Mouse (Mus musculus) kidney, adult 2 months (tissue): ENCODE data around the gene Selenoh. TPM values are rescaled to one million over a fixed set of nuclear protein-coding genes. Genes with fewer than 3 reads are reported as not detected.

Source experiments
- DNase-seq: peaks from one replicate; pipeline ENCODE4 v3.0.0; 2021
- H3K27ac ChIP-seq: fragments of 200-500 bp; 2 replicates; pipeline ENCODE4 v1.5.1; 2012; ENCODE audit warnings: low read depth, low read length, control low read depth, inconsistent platforms; ENCODE audit not compliant: insufficient read depth
- H3K27me3 ChIP-seq: fragments of 200-500 bp; replicated peaks from 2 replicates; pipeline ENCODE4 v1.6.1; 2012; ENCODE audit warnings: mild to moderate bottlenecking, moderate library complexity, low read length, inconsistent platforms; ENCODE audit not compliant: control insufficient read depth, insufficient read depth
- H3K36me3 ChIP-seq: fragments of 200-500 bp; 2 replicates; pipeline ENCODE4 v1.6.1; 2012; ENCODE audit warnings: mild to moderate bottlenecking, moderate library complexity, low read length, inconsistent platforms; ENCODE audit not compliant: control insufficient read depth, insufficient read depth
- H3K4me1 ChIP-seq: fragments of 200-500 bp; 2 replicates; pipeline ENCODE4 v1.6.1; 2011; ENCODE audit warnings: low read length; ENCODE audit not compliant: control insufficient read depth, insufficient read depth
- H3K4me3 ChIP-seq: fragments of 200-500 bp; 2 replicates; pipeline ENCODE4 v1.5.1; 2011; ENCODE audit warnings: mild to moderate bottlenecking, low read depth, low read length, control low read depth; ENCODE audit not compliant: insufficient read depth
- CTCF ChIP-seq: fragments of 200-500 bp; conservative IDR thresholded peaks from 2 replicates; pipeline ENCODE4 v1.5.1; 2011; ENCODE audit warnings: low read depth, mild to moderate bottlenecking, control low read depth, low read length, moderate library complexity, mixed read lengths; ENCODE audit not compliant: insufficient read depth, insufficient read length
- POLR2A ChIP-seq: fragments of 200-500 bp; IDR thresholded peaks from one replicate; pipeline ENCODE4 v1.6.1; 2011; ENCODE audit warnings: low read depth, low read length, control low read depth
- WGBS: fragments of 180-500 bp; shearing (Covaris S2); methylation state at CpG from one replicate; pipeline ENCODE4 v1.1.7; 2018; 5-methylcytosine and 5-hydroxymethylcytosine counted together
- polyA plus RNA-seq: library from polyadenylated mRNA; depleted of rRNA; stranded (reverse); fragments of >200 nt; gene quantifications from 2 replicates; pipeline ENCODE4 v1.2.3, GENCODE M21; 2012; rRNA removed

The Selenoh gene
- polyA plus RNA-seq, 1 experiment: 29.6 TPM

GRCm38 (mm10) chr2:84632001-84632400 lies 38.6 kb downstream of the Selenoh start:
- TF ChIP-seq POLR2A (no peak), CTCF (no peak)
- no peak for DNase-seq
- peak overlapping the region; percentile 98 for H3K27ac ChIP-seq
- no peak overlapping the region for H3K4me3 ChIP-seq
- H3K36me3 ChIP-seq: no peaks in the 10 kb centered on the region; the same call in 1 of the 2 replicates
- no peaks in the 10 kb centered on the region for H3K27me3 ChIP-seq
- 91% methylated on average over 1 of the region's 1 CpGs for WGBS
- H3K4me1 ChIP-seq: peaks cover 55% of the 10 kb centered on the region

DNA sequence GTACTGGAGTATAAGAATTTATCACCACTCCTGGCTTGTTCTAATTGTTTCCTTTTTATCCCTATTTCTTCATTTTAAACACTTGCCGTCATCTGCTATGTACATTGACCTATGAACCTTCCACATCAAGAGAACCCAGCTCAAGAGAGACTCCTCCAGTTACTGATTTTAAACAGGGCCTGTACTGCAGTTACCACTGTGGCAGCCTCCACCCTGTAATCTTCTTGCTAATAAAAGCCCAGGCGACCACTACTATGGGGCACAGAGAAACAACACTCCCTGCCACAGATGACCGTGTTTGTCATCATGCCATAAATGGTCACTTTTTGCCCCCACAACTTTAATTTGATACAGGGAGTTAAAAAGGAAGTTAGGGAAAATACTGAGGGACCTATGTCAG lies 43.5 kb downstream of the Selenoh start:
- peak overlapping the region; percentile 60 for H3K27ac ChIP-seq
- H3K27me3 ChIP-seq: no peaks in the 10 kb centered on the region
- no peak overlapping the region for H3K4me3 ChIP-seq
- no peak for TF ChIP-seq CTCF
- TF ChIP-seq POLR2A: no peak
- 25% methylated on average over 3 of the region's 3 CpGs for WGBS
- peaks cover 38% of the 10 kb centered on the region for H3K4me1 ChIP-seq
- H3K36me3 ChIP-seq: no peaks in the 10 kb centered on the region; the same call in 1 of the 2 replicates
- no peak for DNase-seq

DNA sequence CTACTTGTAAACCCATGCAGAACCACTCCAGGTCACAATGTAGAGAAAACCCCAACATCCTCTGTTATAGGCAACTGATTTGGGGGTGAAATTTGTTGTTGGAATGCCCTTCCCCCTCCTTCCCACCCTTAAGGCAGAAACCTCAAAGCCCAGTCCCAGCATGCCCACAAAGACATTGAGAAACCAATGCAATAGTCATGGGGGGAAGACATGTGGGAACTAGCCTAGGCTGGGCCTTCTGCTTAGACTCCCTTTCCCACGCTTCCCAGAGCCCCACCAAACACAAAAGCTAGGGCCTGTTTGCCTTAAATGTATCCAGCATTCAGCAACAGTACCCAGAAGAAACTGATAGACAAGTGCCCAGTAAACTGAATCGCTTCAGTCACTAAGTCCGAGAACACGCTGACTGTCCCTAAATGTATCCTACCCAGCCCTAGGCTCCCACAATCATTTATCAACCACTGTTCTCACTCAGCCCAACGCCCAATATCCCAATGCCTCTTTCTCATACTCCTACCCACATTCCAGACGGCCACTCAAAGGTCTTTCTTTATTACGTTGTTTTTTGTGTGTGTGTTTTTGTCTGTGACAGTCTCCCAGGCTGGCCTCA lies 44.1 kb downstream of the Selenoh start:
- peaks cover 34% of the 10 kb centered on the region for H3K4me1 ChIP-seq
- H3K27ac ChIP-seq: peak overlapping the region; percentile 7; the same call in 1 of the 2 replicates
- 34% methylated on average over 7 of the region's 7 CpGs for WGBS
- no peak overlapping the region for H3K4me3 ChIP-seq
- no peaks in the 10 kb centered on the region; the same call in 1 of the 2 replicates for H3K36me3 ChIP-seq
- TF ChIP-seq POLR2A (no peak), CTCF (no peak)
- no peak for DNase-seq
- no peaks in the 10 kb centered on the region for H3K27me3 ChIP-seq

- no peak for TF ChIP-seq POLR2A
- no peak for TF ChIP-seq CTCF
- no peak for DNase-seq
- 92% methylated on average over 17 of the region's 17 CpGs for WGBS
- Histone ChIP-seq H3K36me3 (peaks cover 5% of the 10 kb centered on the region), H3K4me1 (peaks cover 40% of the 10 kb centered on the region), H3K4me3 (no peak overlapping the region), H3K27ac (peak overlapping the region; percentile 29), H3K27me3 (no peaks in the 10 kb centered on the region)
Measured at GRCm38 (mm10) chr2:84624201-84624600, 46.4 kb downstream of the Selenoh start.

DNA sequence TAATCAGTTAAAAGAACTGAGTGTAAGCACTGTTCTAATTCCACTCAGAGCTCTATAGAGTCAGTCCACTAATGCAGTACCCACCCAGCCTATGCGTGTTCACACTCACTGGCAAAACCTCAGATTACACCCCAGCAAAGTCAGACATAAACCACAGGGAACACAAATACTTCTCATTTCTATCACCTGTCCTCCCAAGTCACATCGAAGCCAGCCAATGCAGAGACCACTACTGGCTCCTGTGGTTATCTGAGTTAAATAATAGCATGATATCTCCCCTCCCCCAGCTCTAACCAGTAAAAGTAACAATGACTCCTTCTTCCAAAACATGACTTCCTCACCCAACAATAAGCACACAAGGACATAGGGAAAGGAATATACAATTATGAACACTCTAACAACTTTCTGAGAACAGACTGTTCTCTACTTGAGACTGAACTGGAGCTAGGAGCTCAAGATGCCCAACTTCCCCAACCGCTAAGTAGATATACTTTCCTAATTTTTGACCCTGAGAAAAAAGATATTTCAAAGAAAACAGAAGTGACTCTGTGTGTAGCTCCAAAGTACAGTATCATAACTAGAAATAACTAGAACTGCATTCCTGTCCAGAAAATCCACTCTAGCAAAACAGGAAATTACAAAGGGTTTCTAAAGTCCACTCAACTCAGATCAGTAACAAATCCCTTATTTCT lies 47.0 kb downstream of the Selenoh start:
- H3K27ac ChIP-seq: peak overlapping the region; percentile 29
- H3K36me3 ChIP-seq: peaks cover 6% of the 10 kb centered on the region
- H3K4me1 ChIP-seq: peaks cover 42% of the 10 kb centered on the region
- H3K27me3 ChIP-seq: no peaks in the 10 kb centered on the region
- TF ChIP-seq CTCF (no peak), POLR2A (no peak)
- H3K4me3 ChIP-seq: no peak overlapping the region
- no peak for DNase-seq
- WGBS: 57% methylated on average over 3 of the region's 3 CpGs

GRCm38 (mm10) chr2:84622668-84623067 lies 47.9 kb downstream of the Selenoh start:
- DNase-seq: no peak
- no peak overlapping the region for H3K4me3 ChIP-seq
- TF ChIP-seq POLR2A: no peak
- TF ChIP-seq CTCF: no peak
- H3K27ac ChIP-seq: peak overlapping the region; percentile 82
- H3K36me3 ChIP-seq: peaks cover 6% of the 10 kb centered on the region
- WGBS: 49% methylated on average over 2 of the region's 2 CpGs
- H3K27me3 ChIP-seq: no peaks in the 10 kb centered on the region
- peaks cover 39% of the 10 kb centered on the region for H3K4me1 ChIP-seq

DNA sequence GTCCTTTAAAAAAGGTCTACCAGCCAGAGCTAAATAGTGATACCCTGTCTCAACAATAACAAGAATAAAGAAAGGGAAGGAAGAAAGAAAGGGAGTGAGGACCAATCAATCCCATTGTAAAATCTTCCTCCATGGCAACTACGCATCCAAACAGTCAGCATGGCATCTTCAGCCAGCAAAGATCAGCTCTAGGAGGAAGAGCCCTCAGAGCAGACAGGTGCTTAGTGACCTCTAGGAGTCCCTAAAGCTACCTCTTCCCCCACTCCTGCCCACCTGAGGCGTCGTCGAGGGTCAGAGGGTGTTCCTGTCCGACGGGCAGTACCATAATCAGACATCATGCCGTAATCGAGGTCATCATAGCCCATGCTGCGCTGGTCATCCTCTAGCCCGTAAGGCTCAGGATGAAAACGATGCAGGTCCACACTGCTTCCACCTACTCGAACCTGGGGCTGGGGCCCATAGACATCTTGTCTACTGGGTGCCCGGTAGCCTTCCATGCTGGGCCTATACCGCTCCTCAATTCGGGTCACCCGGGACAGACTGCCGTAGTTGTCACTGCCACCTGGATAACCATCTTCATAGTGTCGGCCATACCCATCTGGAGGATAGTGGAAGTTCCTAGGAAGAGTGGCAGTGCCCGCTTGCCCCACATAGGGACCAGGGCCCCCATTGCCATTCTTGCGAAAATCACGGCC lies 50.8 kb downstream of the Selenoh start:
- TF ChIP-seq POLR2A: no peak
- TF ChIP-seq CTCF: no peak
- WGBS: 93% methylated on average over 21 of the region's 21 CpGs
- H3K27me3 ChIP-seq: no peaks in the 10 kb centered on the region
- 0 out of 2 replicates have a peak overlapping the region, but pooled peaks have one; percentile 23 for H3K27ac ChIP-seq
- peaks cover 24% of the 10 kb centered on the region for H3K4me1 ChIP-seq
- H3K36me3 ChIP-seq: peaks cover 13% of the 10 kb centered on the region
- no peak for DNase-seq
- no peak overlapping the region for H3K4me3 ChIP-seq

Other genes starting within 250 kb of the Selenoh start
- 6.6 and 9.8 TPM in 2 replicates for gene Calcrl, start 245.4 kb downstream of the Selenoh start, polyA plus RNA-seq
- 4.4 and 6.9 TPM in 2 replicates for gene Tfpi, start 194.0 kb downstream of the Selenoh start, polyA plus RNA-seq
- gene Ctnnd1, start 20.0 kb downstream of the Selenoh start, polyA plus RNA-seq: 53.2 and 58.7 TPM in 2 replicates
- gene Btbd18, start 11.7 kb downstream of the Selenoh start, polyA plus RNA-seq: 0.02 TPM in 1 of 2 replicates, not detected in the other
- not detected in 2 replicates for gene Gm28635, start 7.3 kb upstream of the Selenoh start, polyA plus RNA-seq
- gene Med19, start 7.6 kb upstream of the Selenoh start, polyA plus RNA-seq: 7.8 and 9.3 TPM in 2 replicates
- 188 and 193 TPM in 2 replicates for gene Tmx2, start 8.4 kb upstream of the Selenoh start, polyA plus RNA-seq
- gene Zdhhc5, start 44.4 kb upstream of the Selenoh start, polyA plus RNA-seq: 59.6 and 65.8 TPM in 2 replicates
- gene Clp1, start 56.6 kb upstream of the Selenoh start, polyA plus RNA-seq: 9.3 and 11.1 TPM in 2 replicates
- 0.46 and 0.48 TPM in 2 replicates for gene Ypel4, start 63.3 kb upstream of the Selenoh start, polyA plus RNA-seq
- gene Gm19426, start 72.9 kb upstream of the Selenoh start, polyA plus RNA-seq: 2.0 TPM in 2 replicates
- gene Serping1, start 104.7 kb upstream of the Selenoh start, polyA plus RNA-seq: 232 and 288 TPM in 2 replicates
- gene Ube2l6, start 128.1 kb upstream of the Selenoh start, polyA plus RNA-seq: 18.1 and 24.1 TPM in 2 replicates
- 2.6 TPM in 1 of 2 replicates, not detected in the other for gene Smtnl1, start 151.9 kb upstream of the Selenoh start, polyA plus RNA-seq
- 62.2 and 90.3 TPM in 2 replicates for gene Timm10, start 156.2 kb upstream of the Selenoh start, polyA plus RNA-seq
- gene Slc43a1, start 168.1 kb upstream of the Selenoh start, polyA plus RNA-seq: 3.6 and 4.3 TPM in 2 replicates
- 1.4 and 1.5 TPM in 2 replicates for gene Rtn4rl2, start 215.9 kb upstream of the Selenoh start, polyA plus RNA-seq